Mouse (Mus musculus) intestine, postnatal 0 days (tissue): ENCODE results near the gene Olfr654. TPM values are rescaled to one million over a fixed set of nuclear protein-coding genes. Genes with fewer than 3 reads are reported as not detected.
A peak's percentile ranks its signal among the peaks of the same experiment; 100 is the strongest.

Source experiments
- ATAC-seq: fragments of 200-750 bp; cut with Nextera tagmentation; 2 replicates; pipeline ENCODE4 v1.8.0; 2017; ENCODE audit warnings: mild to moderate bottlenecking, moderate TSS enrichment, moderate library complexity
- H3K27ac ChIP-seq: fragments of 300-500 bp; sonication (generic); 2 replicates; pipeline ENCODE4 v1.5.1; 2014; ENCODE audit warnings: mild to moderate bottlenecking, low read depth, low read length, moderate library complexity
- H3K27me3 ChIP-seq: fragments of 300-500 bp; sonication (generic); replicated peaks from 2 replicates; pipeline ENCODE4 v1.6.1; 2014; ENCODE audit warnings: low read length, mixed read lengths; ENCODE audit not compliant: control insufficient read depth, insufficient read depth
- H3K36me3 ChIP-seq: fragments of 300-500 bp; sonication (generic); 2 replicates; pipeline ENCODE4 v1.6.1; 2014; ENCODE audit warnings: mild to moderate bottlenecking, moderate library complexity; ENCODE audit not compliant: control insufficient read depth, insufficient read depth
- H3K4me1 ChIP-seq: fragments of 300-500 bp; sonication (generic); replicated peaks from 2 replicates; pipeline ENCODE4 v1.6.1; 2014; ENCODE audit warnings: antibody characterized with exemption, low read length, mixed read lengths; ENCODE audit not compliant: control insufficient read depth, insufficient read depth
- H3K4me2 ChIP-seq: fragments of 300-500 bp; sonication (generic); replicated peaks from 2 replicates; pipeline ENCODE4 v1.6.1; 2014; ENCODE audit warnings: low read depth, mild to moderate bottlenecking, moderate library complexity
- H3K4me3 ChIP-seq: fragments of 300-500 bp; sonication (generic); 2 replicates; pipeline ENCODE4 v1.5.1; 2014; ENCODE audit warnings: low read depth, low read length
- H3K9ac ChIP-seq: fragments of 300-500 bp; sonication (generic); 2 replicates; pipeline ENCODE4 v1.6.1; 2014; ENCODE audit warnings: mild to moderate bottlenecking, low read depth, low read length
- H3K9me3 ChIP-seq: fragments of 300-500 bp; sonication (generic); 2 replicates; pipeline ENCODE4 v1.6.1; 2016; ENCODE audit warnings: mixed run types; ENCODE audit not compliant: control insufficient read depth
- CTCF ChIP-seq: sonication (generic); IDR thresholded peaks from 2 replicates; pipeline ENCODE4 v1.5.1; 2016; ENCODE audit warnings: low read depth, mild to moderate bottlenecking, control low read depth, antibody characterized with exemption, moderate library complexity
- WGBS: fragments of 180-500 bp; shearing (Covaris S2); extraction: QIAGEN DNeasy Blood & Tissue Kit; methylation state at CpG from one replicate; pipeline ENCODE4 v1.1.7; 2014; 5-methylcytosine and 5-hydroxymethylcytosine counted together
- polyA plus RNA-seq: library from polyadenylated mRNA; unstranded; fragments of >200 nt; fragmentation: Nextera tagmentation; extraction: Ambion mirVana; gene quantifications from 2 replicates; pipeline ENCODE4 v1.2.1, GENCODE M21; 2015

Gene Olfr654
- polyA plus RNA-seq, 1 experiment from 2014 or later, result not detected

GRCm38 (mm10) chr7:104581429-104581828, 5.4 kb upstream of the Olfr654 start:
- WGBS, result 39% methylated on average over 4 of the region's 4 CpGs
- no peaks in the 10 kb centered on the region for H3K27me3 ChIP-seq
- no peak overlapping the region for H3K9ac ChIP-seq
- ATAC-seq, result peak; percentile 83
- peak overlapping the region; percentile 79 for H3K27ac ChIP-seq
- H3K9me3 ChIP-seq, result no peaks in the 10 kb centered on the region
- H3K4me1 ChIP-seq, result no peaks in the 10 kb centered on the region
- no peak overlapping the region for H3K4me3 ChIP-seq
- TF ChIP-seq CTCF, result no peak
- no peaks in the 10 kb centered on the region for H3K36me3 ChIP-seq
- no peak overlapping the region for H3K4me2 ChIP-seq

GRCm38 (mm10) chr7:104588274-104588673, 1.4 kb downstream of the Olfr654 start:
- Histone ChIP-seq H3K4me1 (no peaks in the 10 kb centered on the region), H3K36me3 (no peaks in the 10 kb centered on the region), H3K9me3 (no peaks in the 10 kb centered on the region), H3K4me3 (no peak overlapping the region), H3K27ac (no peak overlapping the region), H3K27me3 (no peaks in the 10 kb centered on the region), H3K4me2 (no peak overlapping the region), H3K9ac (no peak overlapping the region)
- 85% methylated on average over 5 of the region's 5 CpGs for WGBS
- no peak for ATAC-seq
- TF ChIP-seq CTCF, result no peak

GRCm38 (mm10) chr7:104601679-104602078, 14.9 kb downstream of the Olfr654 start, which contains the start of gene Olfr655:
Olfr655 (minus strand) TSS chr7:104601779.
- no peaks in the 10 kb centered on the region for H3K4me1 ChIP-seq
- H3K27ac ChIP-seq, result no peak within 1 kb of the TSS
- H3K4me2 ChIP-seq, result no peak within 1 kb of the TSS
- WGBS, result 88% methylated on average over 2 of the region's 2 CpGs
- TF ChIP-seq CTCF, result no peak
- no peak within 1 kb of the TSS for H3K9ac ChIP-seq
- no peak for ATAC-seq
- no peaks in the 10 kb centered on the region for H3K9me3 ChIP-seq
- no peaks in the 10 kb centered on the region for H3K36me3 ChIP-seq
- no peak within 1 kb of the TSS for H3K4me3 ChIP-seq
- no peaks in the 10 kb centered on the region for H3K27me3 ChIP-seq

GRCm38 (mm10) chr7:104603173-104603572, 16.3 kb downstream of the Olfr654 start:
- no peaks in the 10 kb centered on the region for H3K9me3 ChIP-seq
- no peak overlapping the region for H3K4me2 ChIP-seq
- H3K4me1 ChIP-seq, result no peaks in the 10 kb centered on the region
- 9% methylated on average over 3 of the region's 3 CpGs for WGBS
- peak; percentile 38; the same call in 1 of the 2 replicates for ATAC-seq
- no peak overlapping the region for H3K9ac ChIP-seq
- H3K36me3 ChIP-seq, result no peaks in the 10 kb centered on the region
- H3K27me3 ChIP-seq, result no peaks in the 10 kb centered on the region
- TF ChIP-seq CTCF, result peak; percentile 89
- no peak overlapping the region for H3K4me3 ChIP-seq
- H3K27ac ChIP-seq, result no peak overlapping the region

- Histone ChIP-seq H3K4me1 (no peaks in the 10 kb centered on the region), H3K27ac (no peak overlapping the region), H3K4me3 (no peak overlapping the region), H3K27me3 (no peaks in the 10 kb centered on the region), H3K9ac (no peak overlapping the region), H3K4me2 (no peak overlapping the region), H3K9me3 (no peaks in the 10 kb centered on the region), H3K36me3 (no peaks in the 10 kb centered on the region)
- no peak for TF ChIP-seq CTCF
- no peak for ATAC-seq
Observed at GRCm38 (mm10) chr7:104604727-104605126, 17.9 kb downstream of the Olfr654 start.

- WGBS, result 75% methylated on average over 4 of the region's 4 CpGs
- no peak within 1 kb of the TSS for H3K4me2 ChIP-seq
- no peaks in the 10 kb centered on the region for H3K27me3 ChIP-seq
- no peaks in the 10 kb centered on the region for H3K4me1 ChIP-seq
- no peak for TF ChIP-seq CTCF
- no peaks in the 10 kb centered on the region for H3K36me3 ChIP-seq
- H3K27ac ChIP-seq, result no peak within 1 kb of the TSS
- no peak for ATAC-seq
- H3K4me3 ChIP-seq, result no peak within 1 kb of the TSS
- H3K9ac ChIP-seq, result no peak within 1 kb of the TSS
- H3K9me3 ChIP-seq, result no peaks in the 10 kb centered on the region
Observed at GRCm38 (mm10) chr7:104613655-104614054, 26.8 kb downstream of the Olfr654 start, which contains the start of gene Olfr656. Olfr656 (plus strand) TSS chr7:104613955.

GRCm38 (mm10) chr7:104624494-104624893, 37.7 kb downstream of the Olfr654 start, which contains the start of gene Olfr657:
Olfr657 (plus strand) TSS chr7:104624794.
- Histone ChIP-seq H3K4me2 (no peak within 1 kb of the TSS), H3K9ac (no peak within 1 kb of the TSS), H3K27ac (no peak within 1 kb of the TSS), H3K4me1 (no peaks in the 10 kb centered on the region), H3K36me3 (no peaks in the 10 kb centered on the region), H3K9me3 (no peaks in the 10 kb centered on the region), H3K27me3 (no peaks in the 10 kb centered on the region), H3K4me3 (no peak within 1 kb of the TSS)
- TF ChIP-seq CTCF, result no peak
- no peak for ATAC-seq

Other genes starting within 250 kb of the Olfr654 start
- gene Trim12c, start 233.7 kb upstream of the Olfr654 start, polyA plus RNA-seq, result 4.8 and 5.0 TPM in 2 replicates
- 0.23 and 0.24 TPM in 2 replicates for gene Trim30b, start 217.1 kb upstream of the Olfr654 start, polyA plus RNA-seq
- 0.10 and 0.14 TPM in 2 replicates for gene Trim30c, start 186.2 kb upstream of the Olfr654 start, polyA plus RNA-seq
- 5.0 and 5.3 TPM in 2 replicates for gene Trim30a, start 121.8 kb upstream of the Olfr654 start, polyA plus RNA-seq
- 18.7 and 18.8 TPM in 2 replicates for gene Trim30d, start 79.2 kb upstream of the Olfr654 start, polyA plus RNA-seq
- not detected in 2 replicates for gene Olfr651, start 36.9 kb upstream of the Olfr654 start, polyA plus RNA-seq
- 0.04 TPM in 1 of 2 replicates, not detected in the other for gene Olfr652, start 26.1 kb upstream of the Olfr654 start, polyA plus RNA-seq
- gene Olfr653, start 9.7 kb upstream of the Olfr654 start, polyA plus RNA-seq, result 0.03 TPM in 1 of 2 replicates, not detected in the other
- not detected in 2 replicates for gene Olfr655, start 14.8 kb downstream of the Olfr654 start, polyA plus RNA-seq
- gene Olfr656, start 26.9 kb downstream of the Olfr654 start, polyA plus RNA-seq, result not detected in 2 replicates
- not detected in 2 replicates for gene Olfr657, start 37.8 kb downstream of the Olfr654 start, polyA plus RNA-seq
- gene Olfr658, start 60.3 kb downstream of the Olfr654 start, polyA plus RNA-seq, result 0.09 TPM in 2 replicates
- gene Olfr659, start 79.7 kb downstream of the Olfr654 start, polyA plus RNA-seq, result not detected in 2 replicates
- not detected in 2 replicates for gene Olfr661, start 99.5 kb downstream of the Olfr654 start, polyA plus RNA-seq
- not detected in 2 replicates for gene Usp17le, start 190.4 kb downstream of the Olfr654 start, polyA plus RNA-seq